Mouse (Mus musculus) embryonic facial prominence, embryonic 11.5 days (tissue): ENCODE measurements at regions not wholly inside any gene's neighbourhood (a gene's known extent, or its start where the extent isn't known, plus 50 kb on each side); places are given as distances from the start of the nearest gene placed in this dataset.

Source experiments
- ATAC-seq: fragments of 200-750 bp; cut with Nextera tagmentation; replicated peaks from 2 replicates; pipeline ENCODE4 v1.8.0; 2017; ENCODE audit warnings: low read depth; ENCODE audit not compliant: insufficient number of reproducible peaks, low FRiP score, low TSS enrichment
- DNase-seq: peaks from one replicate; pipeline ENCODE4 v3.0.0-alpha.2; 2015; ENCODE audit warnings: low spot score
- H3K27ac ChIP-seq: fragments of 300-500 bp; sonication (generic); replicated peaks from 2 replicates; pipeline ENCODE4 v1.5.1; 2014; ENCODE audit warnings: mild to moderate bottlenecking, low read depth, low read length, control low read depth
- H3K27me3 ChIP-seq: fragments of 300-500 bp; sonication (generic); 2 replicates; pipeline ENCODE4 v1.6.1; 2014; ENCODE audit warnings: mild to moderate bottlenecking, low read length, moderate library complexity, mixed read lengths; ENCODE audit not compliant: control insufficient read depth, insufficient read depth
- H3K36me3 ChIP-seq: fragments of 300-500 bp; sonication (generic); replicated peaks from 2 replicates; pipeline ENCODE4 v1.6.1; 2014; ENCODE audit warnings: low read depth, mild to moderate bottlenecking, low read length, moderate library complexity, mixed read lengths; ENCODE audit not compliant: control insufficient read depth, insufficient read depth
- H3K4me1 ChIP-seq: fragments of 300-500 bp; sonication (generic); 2 replicates; pipeline ENCODE4 v1.6.1; 2014; ENCODE audit warnings: low read length, mixed read lengths; ENCODE audit not compliant: control insufficient read depth, insufficient read depth
- H3K4me2 ChIP-seq: fragments of 300-500 bp; sonication (generic); 2 replicates; pipeline ENCODE4 v1.6.1; 2014; ENCODE audit warnings: low read depth, mild to moderate bottlenecking, control low read depth, low read length, moderate library complexity
- H3K4me3 ChIP-seq: fragments of 300-500 bp; sonication (generic); 2 replicates; pipeline ENCODE4 v1.5.1; 2014; ENCODE audit warnings: low read depth, low read length, control low read depth
- H3K9ac ChIP-seq: fragments of 300-500 bp; sonication (generic); replicated peaks from 2 replicates; pipeline ENCODE4 v1.6.1; 2014; ENCODE audit warnings: mild to moderate bottlenecking, control low read depth, low read length
- H3K9me3 ChIP-seq: fragments of 300-500 bp; sonication (generic); replicated peaks from 2 replicates; pipeline ENCODE4 v1.6.1; 2016; ENCODE audit warnings: mild to moderate bottlenecking, low read length, inconsistent platforms, mixed read lengths; ENCODE audit not compliant: control insufficient read depth
- WGBS: fragments of 180-500 bp; shearing (Covaris S2); extraction: QIAGEN DNeasy Blood & Tissue Kit; methylation state at CpG from one replicate; pipeline ENCODE4 v1.1.7; 2014; 5-methylcytosine and 5-hydroxymethylcytosine counted together

DNA sequence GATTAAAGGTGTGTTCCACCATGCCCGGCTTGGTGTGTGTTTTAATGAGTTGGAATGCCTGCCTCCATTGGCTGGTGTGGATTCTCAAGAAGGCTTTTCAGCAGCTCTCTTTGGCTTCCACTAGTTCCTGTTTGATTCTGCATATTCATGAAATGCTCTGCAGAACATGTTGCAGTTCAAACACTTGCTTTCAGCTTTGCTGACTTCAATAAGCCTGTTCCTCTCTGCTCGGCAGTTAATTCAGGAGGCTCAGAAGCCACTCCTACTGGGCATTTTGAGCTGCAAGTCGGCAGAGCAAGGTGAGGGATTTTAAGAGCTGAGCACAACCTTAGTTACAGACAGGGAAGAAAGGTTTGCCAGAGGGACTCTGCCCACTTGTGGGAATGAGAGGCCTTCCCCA, 153.1 kb upstream of the Ercc4 start:
- no peaks in the 10 kb centered on the region for H3K9me3 ChIP-seq
- H3K36me3 ChIP-seq, result no peaks in the 10 kb centered on the region
- WGBS, result 69% methylated on average over 3 of the region's 3 CpGs
- no peaks in the 10 kb centered on the region for H3K27me3 ChIP-seq
- H3K4me2 ChIP-seq, result no peak overlapping the region
- DNase-seq, result no peak
- H3K9ac ChIP-seq, result no peak overlapping the region
- H3K4me3 ChIP-seq, result no peak overlapping the region
- no peak overlapping the region for H3K27ac ChIP-seq
- H3K4me1 ChIP-seq, result no peaks in the 10 kb centered on the region
- ATAC-seq, result no peak

GRCm38 (mm10) chr16:12960885-12961284, 148.6 kb upstream of the Ercc4 start:
- Histone ChIP-seq H3K4me2 (no peak overlapping the region), H3K9ac (no peak overlapping the region), H3K27ac (no peak overlapping the region), H3K27me3 (no peaks in the 10 kb centered on the region), H3K9me3 (no peaks in the 10 kb centered on the region), H3K4me3 (no peak overlapping the region), H3K4me1 (no peaks in the 10 kb centered on the region), H3K36me3 (no peaks in the 10 kb centered on the region)
- ATAC-seq (no peak), DNase-seq (no peak)
- WGBS, result 66% methylated on average over 5 of the region's 5 CpGs

DNA sequence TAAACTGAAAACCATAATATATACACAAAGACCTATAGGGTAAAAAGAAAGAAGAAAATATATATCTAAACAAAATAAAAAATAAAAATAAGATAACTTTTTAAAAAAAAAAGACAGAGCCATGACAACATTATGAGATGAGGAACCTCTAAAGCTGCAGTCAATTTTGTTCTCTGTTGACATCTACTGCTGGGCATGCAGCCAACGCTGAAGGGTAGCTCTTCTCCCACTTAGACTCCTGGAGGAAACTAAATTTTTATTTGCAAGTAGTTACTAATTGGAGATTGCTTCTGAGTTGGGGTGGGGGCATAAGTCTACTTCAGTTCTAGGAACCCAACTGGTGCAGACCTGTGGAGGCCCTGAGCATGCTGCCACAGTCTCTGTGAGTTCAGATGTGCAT, 126.8 kb upstream of the Ercc4 start:
- 81% methylated on average over 1 of the region's 1 CpGs for WGBS
- no peaks in the 10 kb centered on the region for H3K4me1 ChIP-seq
- no peak overlapping the region for H3K9ac ChIP-seq
- no peak overlapping the region for H3K4me2 ChIP-seq
- DNase-seq, result no peak
- no peaks in the 10 kb centered on the region for H3K27me3 ChIP-seq
- no peaks in the 10 kb centered on the region for H3K36me3 ChIP-seq
- H3K27ac ChIP-seq, result no peak overlapping the region
- no peak for ATAC-seq
- H3K4me3 ChIP-seq, result no peak overlapping the region
- no peaks in the 10 kb centered on the region for H3K9me3 ChIP-seq

GRCm38 (mm10) chr16:13001288-13001880, 108.1 kb upstream of the Ercc4 start:
- no peak for DNase-seq
- Histone ChIP-seq H3K4me2 (no peak overlapping the region), H3K4me1 (no peaks in the 10 kb centered on the region), H3K27ac (no peak overlapping the region), H3K9me3 (no peaks in the 10 kb centered on the region), H3K27me3 (no peaks in the 10 kb centered on the region), H3K4me3 (no peak overlapping the region), H3K36me3 (no peaks in the 10 kb centered on the region), H3K9ac (no peak overlapping the region)
- 50% methylated on average over 1 of the region's 1 CpGs for WGBS
- no peak for ATAC-seq

- ATAC-seq (no peak), DNase-seq (no peak)
- H3K27ac ChIP-seq, result no peak overlapping the region
- no peak overlapping the region for H3K4me3 ChIP-seq
- WGBS, result 89% methylated on average over 5 of the region's 5 CpGs
- no peak overlapping the region for H3K4me2 ChIP-seq
- no peaks in the 10 kb centered on the region for H3K4me1 ChIP-seq
- no peaks in the 10 kb centered on the region for H3K36me3 ChIP-seq
- H3K9ac ChIP-seq, result no peak overlapping the region
- no peaks in the 10 kb centered on the region for H3K27me3 ChIP-seq
- H3K9me3 ChIP-seq, result no peaks in the 10 kb centered on the region
Observed at GRCm38 (mm10) chr16:13012863-13013262, 96.6 kb upstream of the Ercc4 start.

DNA sequence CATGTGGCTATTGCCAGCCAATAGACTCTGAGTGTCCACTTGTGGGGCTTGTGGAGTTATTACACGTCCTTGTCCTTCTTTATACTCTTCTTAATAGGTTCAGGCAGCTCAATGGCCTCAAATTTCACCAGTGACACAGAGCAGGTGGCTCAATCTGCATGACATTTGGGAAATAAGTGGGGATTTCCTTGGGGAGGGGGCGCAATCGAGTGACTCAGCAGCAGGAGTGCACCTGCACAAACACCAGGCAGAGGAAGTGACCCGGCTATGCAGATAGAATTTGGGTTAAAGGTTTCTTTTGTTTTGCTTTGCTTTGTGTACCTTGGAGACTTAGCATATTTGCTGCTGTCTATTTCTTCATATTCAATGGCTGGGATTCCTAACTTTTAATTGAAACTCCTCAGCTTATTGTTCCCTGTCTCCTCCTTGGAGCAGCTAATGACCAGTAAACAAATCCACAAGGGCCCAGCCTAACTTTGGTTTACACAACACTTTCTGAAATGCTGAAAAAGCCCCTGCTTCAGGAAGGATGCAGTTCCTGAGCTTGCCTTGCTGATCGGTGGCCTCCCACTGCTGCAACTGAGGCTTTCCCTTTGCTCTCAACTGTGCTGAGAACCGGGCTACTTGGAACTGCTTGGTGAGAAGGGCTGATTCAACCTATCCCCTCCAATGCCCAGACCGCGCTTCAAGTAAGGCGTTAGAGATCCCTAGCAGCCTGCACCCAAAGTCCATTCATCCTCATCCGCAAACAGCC, 95.4 kb upstream of the Ercc4 start:
- H3K36me3 ChIP-seq, result no peaks in the 10 kb centered on the region
- H3K4me3 ChIP-seq, result no peak overlapping the region
- 56% methylated on average over 10 of the region's 10 CpGs for WGBS
- no peak overlapping the region for H3K27ac ChIP-seq
- H3K9ac ChIP-seq, result no peak overlapping the region
- no peak; the same call in 1 of the 2 replicates for ATAC-seq
- DNase-seq, result peak; percentile 22
- H3K4me2 ChIP-seq, result no peak overlapping the region
- no peaks in the 10 kb centered on the region for H3K4me1 ChIP-seq
- H3K9me3 ChIP-seq, result no peaks in the 10 kb centered on the region
- H3K27me3 ChIP-seq, result no peaks in the 10 kb centered on the region

GRCm38 (mm10) chr16:13022875-13023274, 86.6 kb upstream of the Ercc4 start:
- Histone ChIP-seq H3K4me2 (no peak overlapping the region), H3K36me3 (no peaks in the 10 kb centered on the region), H3K4me1 (no peaks in the 10 kb centered on the region), H3K9me3 (no peaks in the 10 kb centered on the region), H3K27ac (no peak overlapping the region), H3K27me3 (no peaks in the 10 kb centered on the region), H3K4me3 (no peak overlapping the region), H3K9ac (no peak overlapping the region)
- WGBS, result 60% methylated on average over 4 of the region's 4 CpGs
- peak; percentile 6 for DNase-seq
- no peak for ATAC-seq

GRCm38 (mm10) chr16:13025393-13025792, 84.1 kb upstream of the Ercc4 start:
- Histone ChIP-seq H3K9me3 (no peaks in the 10 kb centered on the region), H3K4me3 (no peak overlapping the region), H3K36me3 (no peaks in the 10 kb centered on the region), H3K4me1 (no peaks in the 10 kb centered on the region), H3K9ac (no peak overlapping the region), H3K27me3 (no peaks in the 10 kb centered on the region), H3K4me2 (no peak overlapping the region), H3K27ac (no peak overlapping the region)
- 52% methylated on average over 3 of the region's 3 CpGs for WGBS
- DNase-seq (peak; percentile 54), ATAC-seq (no peak)
